Mouse (Mus musculus): Measurements from ENCODE around the gene Pdk4.

GRCm38 (mm10) chr6:5502810-5503209 is 6.7 kb upstream of the Pdk4 start:
- no peak for TF ChIP-seq CTCF (IDR thresholded peaks at IDR 0.05; ENCODE audit: low read depth, low read length)
- TF ChIP-seq POLR2A (IDR thresholded peaks at IDR 0.05; ENCODE audit: borderline replicate concordance, low read depth, low read length) = no peak

All from bone marrow macrophage, adult 2 months (primary cell).